Mouse (Mus musculus): Measurements from ENCODE around the gene Unc5b. TPM values are rescaled to one million over a fixed set of nuclear protein-coding genes. Genes with fewer than 3 reads are reported as not detected.
"Not testable (repeated sequence)": the region's sequence is repeated elsewhere in the genome, so short reads cannot be mapped to it uniquely, and the experiment has no call there.

The Unc5b gene
- total and polyA plus RNA-seq, 2 experiments from 2014 or later, result 1.1 to 17.1 TPM

- Histone ChIP-seq H3K4me3 (ENCODE audit: low read depth, low read length) (no peak overlapping the region), H3K9ac (replicated peaks; ENCODE audit: low read length, poor library complexity, severe bottlenecking) (no peak overlapping the region), H3K27me3 (ENCODE audit: insufficient read depth, low read length) (no peaks in the 10 kb centered on the region), H3K27ac (ENCODE audit: low read depth, low read length) (no peak overlapping the region), H3K4me1 (ENCODE audit: insufficient read depth, low read length) (no peaks in the 10 kb centered on the region), H3K9me3 (ENCODE audit: low read length) (no peaks in the 10 kb centered on the region), H3K36me3 (ENCODE audit: insufficient read depth, low read length) (no peaks in the 10 kb centered on the region), H3K4me2 (ENCODE audit: low read depth, low read length, poor library complexity, severe bottlenecking) (no peak overlapping the region)
- WGBS, result 85% methylated on average over 6 of the region's 6 CpGs
- no peak for TF ChIP-seq CTCF (IDR thresholded peaks at IDR 0.05)
- no peak for DNase-seq (ENCODE audit: low spot score)
- ATAC-seq (ENCODE audit: low FRiP score), result no peak
Observed at GRCm38 (mm10) chr10:60742942-60743341, 88.4 kb downstream of the Unc5b start.

- not testable (repeated sequence) for H3K27ac ChIP-seq (ENCODE audit: low read depth, low read length); H3K27me3 ChIP-seq (ENCODE audit: insufficient read depth, low read length); H3K4me1 ChIP-seq (ENCODE audit: insufficient read depth, low read length); H3K4me3 ChIP-seq (ENCODE audit: low read depth, low read length); H3K36me3 ChIP-seq (ENCODE audit: insufficient read depth, low read length); ATAC-seq (ENCODE audit: low FRiP score); H3K9me3 ChIP-seq (ENCODE audit: low read length); H3K9ac ChIP-seq (replicated peaks; ENCODE audit: low read length, poor library complexity, severe bottlenecking); H3K4me2 ChIP-seq (ENCODE audit: low read depth, low read length, poor library complexity, severe bottlenecking); DNase-seq (ENCODE audit: low spot score)
- 74% methylated on average over 1 of the region's 1 CpGs for WGBS
Observed at GRCm38 (mm10) chr10:60742296-60742695, 89.1 kb downstream of the Unc5b start.

GRCm38 (mm10) chr10:60741435-60741834 lies 89.9 kb downstream of the Unc5b start:
- 75% methylated on average over 7 of the region's 7 CpGs for whole genome bisulfite sequencing
- Histone ChIP-seq H3K27me3 (ENCODE audit: insufficient read depth, low read length) (no peaks in the 10 kb centered on the region), H3K4me2 (ENCODE audit: low read depth, low read length, poor library complexity, severe bottlenecking) (no peak overlapping the region), H3K9me3 (ENCODE audit: low read length) (no peaks in the 10 kb centered on the region), H3K9ac (replicated peaks; ENCODE audit: low read length, poor library complexity, severe bottlenecking) (no peak overlapping the region), H3K27ac (ENCODE audit: low read depth, low read length) (no peak overlapping the region), H3K4me1 (ENCODE audit: insufficient read depth, low read length) (no peaks in the 10 kb centered on the region), H3K4me3 (ENCODE audit: low read depth, low read length) (no peak overlapping the region), H3K36me3 (ENCODE audit: insufficient read depth, low read length) (no peaks in the 10 kb centered on the region)
- DNase-seq (ENCODE audit: low spot score) (no peak), ATAC-seq (ENCODE audit: low FRiP score) (no peak)
- TF ChIP-seq CTCF (IDR thresholded peaks at IDR 0.05), result no peak

GRCm38 (mm10) chr10:60739619-60740363 lies 91.6 kb downstream of the Unc5b start:
- 94% methylated on average over 4 of the region's 4 CpGs for WGBS
- ATAC-seq (ENCODE audit: low FRiP score), result no peak
- H3K4me2 ChIP-seq (ENCODE audit: low read depth, low read length, poor library complexity, severe bottlenecking), result no peak overlapping the region
- no peak overlapping the region for H3K27ac ChIP-seq (ENCODE audit: low read depth, low read length)
- H3K4me3 ChIP-seq (ENCODE audit: low read depth, low read length), result no peak overlapping the region
- no peaks in the 10 kb centered on the region for H3K27me3 ChIP-seq (ENCODE audit: insufficient read depth, low read length)
- no peak for DNase-seq (ENCODE audit: low spot score)
- no peak for TF ChIP-seq CTCF (IDR thresholded peaks at IDR 0.05)
- no peaks in the 10 kb centered on the region for H3K36me3 ChIP-seq (ENCODE audit: insufficient read depth, low read length)
- H3K4me1 ChIP-seq (ENCODE audit: insufficient read depth, low read length), result no peaks in the 10 kb centered on the region
- no peak overlapping the region for H3K9ac ChIP-seq (replicated peaks; ENCODE audit: low read length, poor library complexity, severe bottlenecking)
- H3K9me3 ChIP-seq (ENCODE audit: low read length), result no peaks in the 10 kb centered on the region

GRCm38 (mm10) chr10:60737886-60738640 lies 93.3 kb downstream of the Unc5b start:
- Histone ChIP-seq H3K4me1 (ENCODE audit: insufficient read depth, low read length) (no peaks in the 10 kb centered on the region), H3K4me2 (ENCODE audit: low read depth, low read length, poor library complexity, severe bottlenecking) (no peak overlapping the region), H3K36me3 (ENCODE audit: insufficient read depth, low read length) (no peaks in the 10 kb centered on the region), H3K9ac (replicated peaks; ENCODE audit: low read length, poor library complexity, severe bottlenecking) (no peak overlapping the region), H3K4me3 (ENCODE audit: low read depth, low read length) (no peak overlapping the region), H3K27me3 (ENCODE audit: insufficient read depth, low read length) (no peaks in the 10 kb centered on the region), H3K9me3 (ENCODE audit: low read length) (no peaks in the 10 kb centered on the region), H3K27ac (ENCODE audit: low read depth, low read length) (no peak overlapping the region)
- 85% methylated on average over 6 of the region's 9 CpGs for WGBS
- ATAC-seq (ENCODE audit: low FRiP score) (no peak), DNase-seq (ENCODE audit: low spot score) (no peak)
- TF ChIP-seq CTCF (IDR thresholded peaks at IDR 0.05), result no peak

- Histone ChIP-seq H3K27ac (ENCODE audit: low read depth, low read length) (no peak overlapping the region), H3K9ac (replicated peaks; ENCODE audit: low read length, poor library complexity, severe bottlenecking) (no peak overlapping the region), H3K4me3 (ENCODE audit: low read depth, low read length) (no peak overlapping the region), H3K9me3 (ENCODE audit: low read length) (no peaks in the 10 kb centered on the region), H3K4me1 (ENCODE audit: insufficient read depth, low read length) (no peaks in the 10 kb centered on the region), H3K27me3 (ENCODE audit: insufficient read depth, low read length) (no peaks in the 10 kb centered on the region), H3K4me2 (ENCODE audit: low read depth, low read length, poor library complexity, severe bottlenecking) (no peak overlapping the region), H3K36me3 (ENCODE audit: insufficient read depth, low read length) (no peaks in the 10 kb centered on the region)
- DNase-seq (ENCODE audit: low spot score) (no peak), ATAC-seq (ENCODE audit: low FRiP score) (no peak)
- TF ChIP-seq CTCF (IDR thresholded peaks at IDR 0.05), result no peak
- WGBS, result 63% methylated on average over 11 of the region's 11 CpGs
Observed at GRCm38 (mm10) chr10:60737169-60737728, 94.1 kb downstream of the Unc5b start.
